Mouse (Mus musculus) spleen, postnatal 0 days (tissue): ENCODE data around the gene Mrpl55. TPM values are rescaled to one million over a fixed set of nuclear protein-coding genes. Genes with fewer than 3 reads are reported as not detected.

Source experiments
- polyA plus RNA-seq: library from polyadenylated mRNA; unstranded; fragments of >200 nt; fragmentation: Nextera tagmentation; extraction: Ambion mirVana; gene quantifications from 2 replicates; pipeline ENCODE4 v1.2.1, GENCODE M21; 2015

Mrpl55 gene
- 67.0 and 70.0 TPM in 2 replicates for polyA plus RNA-seq

DNA sequence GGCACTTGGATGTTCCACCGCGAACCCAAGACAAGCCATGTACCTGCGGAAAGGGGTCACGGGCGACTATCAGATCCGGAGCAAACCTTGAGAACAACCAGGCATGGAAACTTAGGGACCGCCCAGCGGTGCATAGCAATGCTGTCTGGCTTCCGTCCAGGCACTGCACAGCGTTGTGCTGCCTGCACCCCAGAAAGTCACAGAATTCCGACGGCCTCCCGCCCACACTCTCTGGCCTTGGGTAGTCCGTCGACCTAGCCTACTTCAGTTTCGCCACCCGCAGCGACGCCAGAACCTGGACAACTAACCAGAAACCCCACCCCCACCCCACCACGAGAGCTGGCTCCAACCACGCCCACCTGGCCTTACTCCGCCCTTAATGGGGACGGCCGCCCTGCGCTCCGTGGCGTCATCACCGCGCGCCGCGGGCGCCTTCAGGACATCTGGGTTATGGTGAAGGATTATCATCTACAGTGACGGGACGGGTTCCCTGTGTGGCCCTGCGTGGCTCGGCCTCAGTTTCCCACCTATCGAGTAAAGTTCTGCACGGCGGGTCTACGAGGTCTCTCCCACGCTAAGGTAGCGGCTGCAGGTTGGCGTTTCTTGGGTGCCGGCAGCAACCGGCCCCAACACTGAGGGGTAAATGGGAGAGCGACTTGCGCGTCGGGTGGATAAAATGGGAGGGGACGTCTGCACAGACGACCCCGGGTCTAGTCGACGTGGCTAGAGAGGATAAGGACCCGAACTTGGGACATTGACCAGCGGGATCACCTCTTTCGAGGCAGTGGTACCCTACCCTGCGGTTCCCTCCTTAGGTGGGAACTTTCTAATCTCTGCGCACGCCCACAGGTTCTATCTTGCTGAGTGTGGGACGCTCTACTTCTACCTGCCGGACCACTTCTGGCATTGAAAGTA lies at the start of gene Mrpl55:
Gene Mrpl55 (plus strand): TSS at position 406 of the 915 bp plus-strand sequence.

DNA sequence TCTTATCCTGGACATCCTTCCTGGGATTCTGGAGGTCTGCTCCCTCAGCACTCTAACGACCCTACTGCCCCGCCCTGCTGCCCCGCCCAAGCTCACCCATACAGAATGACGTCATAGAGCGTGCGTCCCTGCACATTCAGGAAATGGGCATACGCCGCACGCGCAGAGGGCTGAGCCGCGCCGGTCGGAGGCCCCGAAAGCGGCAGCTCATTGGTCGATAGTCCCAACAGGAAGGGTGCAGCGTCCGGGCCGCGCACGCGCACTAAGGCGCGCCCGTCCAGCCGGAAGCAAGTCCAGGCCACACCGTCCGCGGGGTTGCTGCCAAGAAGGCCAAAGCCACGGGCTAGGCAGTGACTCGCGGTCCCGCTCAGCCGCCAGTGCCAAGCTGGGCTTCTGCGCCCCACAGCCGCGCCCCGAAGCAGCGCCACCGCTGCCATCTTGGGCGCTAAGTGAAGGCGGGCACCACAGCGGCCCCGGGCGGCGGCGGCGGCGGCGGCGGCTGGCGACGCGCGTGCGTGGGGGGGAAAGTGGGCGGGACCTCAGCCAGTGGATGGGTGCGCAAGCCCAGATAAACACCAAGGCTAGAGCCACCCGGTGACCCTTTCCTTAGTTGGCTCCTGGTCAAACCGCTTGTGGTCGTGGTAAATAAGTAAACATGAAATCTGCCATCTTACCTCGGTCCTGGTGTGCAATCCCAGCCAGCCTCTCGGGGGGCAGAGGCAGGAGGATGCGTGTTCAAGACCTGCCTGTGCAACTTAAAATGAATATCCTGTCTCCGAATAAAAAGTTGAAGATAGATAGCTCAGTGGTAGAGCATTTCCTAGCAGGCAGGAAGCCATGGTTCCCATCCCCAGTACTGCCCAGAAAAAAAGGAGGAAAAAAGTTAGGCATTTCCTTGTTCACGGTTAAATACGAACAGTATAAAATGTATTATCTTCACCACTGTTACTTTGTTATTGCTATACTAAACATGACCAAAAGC lies 38.7 kb upstream of the Mrpl55 start, which contains the start of gene Iba57:
Gene Iba57 (minus strand): TSS at position 485 of the 982 bp plus-strand sequence.

DNA sequence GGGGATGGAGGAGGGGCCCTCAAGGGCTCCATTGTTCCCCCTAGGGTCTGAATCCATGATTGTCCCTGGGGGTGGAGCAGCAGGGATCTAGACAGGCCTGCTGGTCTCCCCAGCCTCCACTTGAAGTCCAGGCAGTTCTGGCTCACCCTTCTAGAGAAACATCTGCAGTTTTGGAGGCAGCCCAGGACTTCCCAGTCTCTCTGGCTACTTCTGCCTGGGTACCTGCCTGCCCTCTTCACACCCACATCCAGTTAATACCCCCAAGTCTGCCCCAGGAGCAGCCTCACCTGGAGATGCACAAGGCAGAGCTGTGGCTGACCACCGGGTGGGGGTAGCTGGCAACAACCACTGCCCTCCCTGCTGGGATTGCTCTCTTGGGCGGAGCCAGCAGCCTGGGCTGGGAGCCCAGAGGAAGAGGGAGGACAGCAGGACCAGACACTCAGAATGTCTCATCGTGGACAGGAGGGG lies 19.4 kb upstream of the Mrpl55 start, which contains the start of gene Gjc2:
Gene Gjc2 (minus strand): TSS at position 350 of the 468 bp plus-strand sequence.

DNA sequence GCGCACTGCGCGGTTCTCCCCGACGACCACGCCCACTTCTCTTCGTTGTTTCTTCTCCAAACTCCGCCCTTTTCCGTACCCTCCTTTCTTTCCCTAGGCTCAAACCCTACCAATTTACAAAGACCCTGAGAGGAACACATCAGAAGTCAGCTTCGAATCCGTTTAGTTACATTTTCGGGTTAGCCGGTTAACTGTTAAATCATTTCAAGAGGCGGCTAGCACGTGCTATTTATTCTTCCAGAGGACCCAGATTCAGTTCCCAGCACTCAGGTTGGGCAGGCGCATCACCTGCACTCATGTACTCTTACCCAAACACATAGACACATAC lies 10.3 kb upstream of the Mrpl55 start, which contains the start of gene Guk1:
Gene Guk1 (minus strand): TSS at position 154 of the 328 bp plus-strand sequence.

DNA sequence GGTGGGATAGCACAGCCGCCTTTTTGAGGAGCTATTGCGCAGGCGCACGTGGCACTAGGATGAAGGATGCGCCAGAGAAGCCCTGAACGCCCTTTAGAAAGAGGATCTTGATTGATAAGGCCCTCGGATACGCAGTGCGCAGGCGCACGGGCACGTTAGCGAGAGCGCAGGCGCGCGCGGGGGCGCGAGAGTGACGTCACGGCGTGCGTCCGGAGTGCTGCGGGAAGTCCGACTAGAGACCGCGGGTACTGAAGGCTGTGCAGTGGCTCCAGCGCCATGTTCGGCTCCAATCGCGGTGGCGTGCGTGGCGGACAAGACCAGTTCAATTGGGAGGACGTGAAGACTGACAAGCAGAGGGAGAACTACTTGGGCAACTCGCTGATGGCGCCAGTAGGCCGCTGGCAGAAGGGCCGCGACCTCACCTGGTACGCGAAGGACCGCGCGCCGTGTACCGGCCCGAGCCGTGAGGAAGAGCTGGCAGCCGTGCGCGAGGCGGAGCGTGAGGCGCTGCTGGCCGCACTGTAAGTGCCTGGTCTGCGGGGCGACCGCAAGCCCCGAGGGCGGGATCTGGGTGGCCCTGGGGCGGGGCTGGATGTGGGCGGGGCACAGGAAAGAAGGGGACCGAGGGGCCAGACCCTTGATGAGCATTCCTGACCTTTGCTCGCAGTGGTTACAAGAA lies 6.0 kb downstream of the Mrpl55 start, which contains the start of gene 2310033P09Rik:
Gene 2310033P09Rik (plus strand): TSS at position 169 of the 679 bp plus-strand sequence.

DNA sequence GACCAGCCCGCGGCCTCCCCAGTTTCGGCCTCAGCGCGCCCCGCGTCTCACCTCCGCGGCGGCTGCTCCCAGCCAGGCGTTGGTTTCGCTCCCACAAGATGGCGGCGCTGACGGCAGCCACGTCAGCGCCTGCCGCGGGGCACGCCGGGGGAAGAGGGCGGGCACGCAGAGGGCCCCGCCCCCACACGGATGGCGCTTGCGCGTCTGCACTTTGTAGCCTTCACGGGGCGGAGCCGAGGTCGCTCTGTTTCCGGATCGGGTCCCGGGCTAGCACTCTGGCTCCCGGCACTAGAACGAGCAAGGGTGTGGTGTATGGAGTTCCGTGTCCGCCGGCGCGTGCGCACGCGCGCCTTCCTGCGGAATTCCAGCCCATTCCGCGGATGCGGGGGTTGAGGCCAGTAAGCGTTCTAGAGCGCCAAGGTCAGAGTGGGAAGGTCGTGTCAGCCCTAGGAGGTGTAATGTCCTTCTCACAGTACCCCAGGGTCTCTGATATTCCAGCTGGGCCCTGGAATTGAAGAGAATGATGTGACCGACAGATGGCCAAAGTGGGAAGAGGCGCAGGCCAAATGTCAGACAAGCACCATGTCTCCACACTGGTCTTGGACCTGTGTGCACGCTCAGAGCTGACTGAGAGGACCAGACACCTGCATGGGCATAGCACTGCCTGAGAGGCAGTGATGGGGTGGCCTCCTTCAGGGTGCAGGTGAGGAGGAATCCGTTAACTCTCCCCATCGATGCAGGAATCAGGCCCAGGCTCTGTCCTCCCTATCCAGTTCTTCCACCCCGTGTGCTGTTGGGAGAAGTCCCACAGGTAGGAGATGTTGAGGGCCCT lies 26.1 kb downstream of the Mrpl55 start, which contains the start of gene Arf1:
Gene Arf1 (minus strand): TSS at position 149 of the 832 bp plus-strand sequence.

Other genes with a start within 250 kb of the Mrpl55 start
- 26.0 and 27.0 TPM in 2 replicates for gene Hist3h2a, start 247.8 kb upstream of the Mrpl55 start, polyA plus RNA-seq
- gene Trim17, start 247.8 kb upstream of the Mrpl55 start, polyA plus RNA-seq, result 0.08 and 0.17 TPM in 2 replicates
- 14.6 and 17.4 TPM in 2 replicates for gene Trim11, start 224.4 kb upstream of the Mrpl55 start, polyA plus RNA-seq
- gene Obscn, start 66.1 kb upstream of the Mrpl55 start, polyA plus RNA-seq, result 0.17 and 0.22 TPM in 2 replicates
- 11.9 and 14.3 TPM in 2 replicates for gene Iba57, start 38.7 kb upstream of the Mrpl55 start, polyA plus RNA-seq
- 0.59 and 1.2 TPM in 2 replicates for gene Gjc2, start 19.3 kb upstream of the Mrpl55 start, polyA plus RNA-seq
- gene Guk1, start 10.3 kb upstream of the Mrpl55 start, polyA plus RNA-seq, result 84.0 and 88.0 TPM in 2 replicates
- gene 2310033P09Rik, start 5.8 kb downstream of the Mrpl55 start, polyA plus RNA-seq, result 34.5 and 37.9 TPM in 2 replicates
- 241 and 269 TPM in 2 replicates for gene Arf1, start 25.8 kb downstream of the Mrpl55 start, polyA plus RNA-seq
- 0.08 TPM in 1 of 2 replicates, not detected in the other for gene Wnt3a, start 88.3 kb downstream of the Mrpl55 start, polyA plus RNA-seq
- gene Wnt9a, start 104.4 kb downstream of the Mrpl55 start, polyA plus RNA-seq, result 0.88 and 1.5 TPM in 2 replicates
- gene Prss38, start 173.2 kb downstream of the Mrpl55 start, polyA plus RNA-seq, result not detected in 2 replicates
- gene Jmjd4, start 247.6 kb downstream of the Mrpl55 start, polyA plus RNA-seq, result 4.1 and 4.5 TPM in 2 replicates
- gene Snap47, start 248.7 kb downstream of the Mrpl55 start, polyA plus RNA-seq, result 12.1 and 12.5 TPM in 2 replicates